Mouse (Mus musculus) embryonic fibroblast, embryonic 13.5 days (primary cell): ENCODE results near the gene Umod.

Experiments used
- CTCF ChIP-seq: IDR thresholded peaks from 2 replicates; pipeline ENCODE4 v1.5.1; 2011; ENCODE audit warnings: mild to moderate bottlenecking, control low read depth, low read length, moderate library complexity, borderline replicate concordance; ENCODE audit not compliant: insufficient read depth
- POLR2A ChIP-seq: IDR thresholded peaks from 2 replicates; pipeline ENCODE4 v1.6.1; 2011; ENCODE audit warnings: low read depth, mild to moderate bottlenecking, control low read depth, low read length, moderate library complexity

GRCm38 (mm10) chr7:119521816-119522215 is 42.7 kb upstream of the Umod start:
- TF ChIP-seq POLR2A (no peak), CTCF (no peak)
